Mouse (Mus musculus) stomach, postnatal 0 days (tissue): ENCODE results near the gene Gm10160. TPM values are rescaled to one million over a fixed set of nuclear protein-coding genes. Genes with fewer than 3 reads are reported as not detected.

Source experiments
- ATAC-seq: fragments of 200-750 bp; cut with Nextera tagmentation; 2 replicates; pipeline ENCODE4 v1.8.0; 2017; ENCODE audit not compliant: low FRiP score, low TSS enrichment
- DNase-seq: peaks from one replicate; pipeline ENCODE4 v3.0.0-alpha.2; 2016; ENCODE audit warnings: low spot score
- H3K27ac ChIP-seq: fragments of 300-500 bp; sonication (generic); replicated peaks from 2 replicates; pipeline ENCODE4 v1.5.1; 2014; ENCODE audit warnings: mild to moderate bottlenecking, control low read depth
- H3K27me3 ChIP-seq: fragments of 300-500 bp; sonication (generic); 2 replicates; pipeline ENCODE4 v1.6.1; 2014; ENCODE audit warnings: low read length; ENCODE audit not compliant: control insufficient read depth, insufficient read depth
- H3K36me3 ChIP-seq: fragments of 300-500 bp; sonication (generic); 2 replicates; pipeline ENCODE4 v1.6.1; 2014; ENCODE audit warnings: low read length, mixed read lengths; ENCODE audit not compliant: control insufficient read depth, insufficient read depth
- H3K4me1 ChIP-seq: fragments of 300-500 bp; sonication (generic); replicated peaks from 2 replicates; pipeline ENCODE4 v1.6.1; 2014; ENCODE audit warnings: antibody characterized with exemption; ENCODE audit not compliant: control insufficient read depth, insufficient read depth
- H3K4me2 ChIP-seq: fragments of 300-500 bp; sonication (generic); replicated peaks from 2 replicates; pipeline ENCODE4 v1.6.1; 2014; ENCODE audit warnings: low read depth, mild to moderate bottlenecking, control low read depth, moderate library complexity
- H3K4me3 ChIP-seq: fragments of 300-500 bp; sonication (generic); 2 replicates; pipeline ENCODE4 v1.5.1; 2014; ENCODE audit warnings: low read depth, low read length, control low read depth
- H3K9ac ChIP-seq: fragments of 300-500 bp; sonication (generic); 2 replicates; pipeline ENCODE4 v1.6.1; 2014; ENCODE audit warnings: mild to moderate bottlenecking, low read length, control low read depth, mixed read lengths
- H3K9me3 ChIP-seq: fragments of 300-500 bp; sonication (generic); 2 replicates; pipeline ENCODE4 v1.6.1; 2016; ENCODE audit warnings: low read length; ENCODE audit not compliant: control insufficient read depth
- CTCF ChIP-seq: IDR thresholded peaks from 2 replicates; pipeline ENCODE4 v1.5.1; 2016; ENCODE audit warnings: antibody characterized with exemption, low read depth, mild to moderate bottlenecking, moderate library complexity
- EP300 ChIP-seq: optimal IDR thresholded peaks from 2 replicates; pipeline ENCODE3; 2016; ENCODE audit warnings: antibody characterized with exemption
- WGBS: fragments of 180-500 bp; shearing (Covaris S2); extraction: QIAGEN DNeasy Blood & Tissue Kit; methylation state at CpG from one replicate; pipeline ENCODE4 v1.1.7; 2014; 5-methylcytosine and 5-hydroxymethylcytosine counted together
- polyA plus RNA-seq: library from polyadenylated mRNA; unstranded; fragments of >200 nt; fragmentation: Nextera tagmentation; extraction: Ambion mirVana; gene quantifications from 2 replicates; pipeline ENCODE4 v1.2.1, GENCODE M21; 2015

The Gm10160 gene
- polyA plus RNA-seq, 1 experiment from 2014 or later: not detected

DNA sequence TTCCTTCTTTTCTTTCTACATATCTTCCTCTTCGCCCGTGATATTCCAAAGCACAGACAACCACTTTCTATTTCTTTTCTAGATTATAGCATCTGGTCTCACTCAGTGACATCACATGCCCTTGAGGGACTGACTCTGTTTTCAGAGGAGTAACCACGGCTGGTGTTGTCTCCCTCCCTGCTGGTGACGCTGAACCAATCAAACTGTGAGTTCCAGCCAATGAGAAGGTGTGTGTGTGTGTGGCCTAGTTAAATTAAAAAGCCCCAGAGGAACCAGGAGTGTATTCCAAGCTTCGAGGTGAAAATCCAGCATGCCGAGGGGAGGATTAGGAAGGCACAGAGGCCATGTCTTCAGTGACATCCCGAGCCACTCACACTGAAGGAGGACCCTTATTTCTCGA lies 8.6 kb downstream of the Gm10160 start:
- H3K27ac ChIP-seq: no peak overlapping the region
- no peaks in the 10 kb centered on the region for H3K36me3 ChIP-seq
- TF ChIP-seq EP300 (no peak), CTCF (no peak)
- H3K27me3 ChIP-seq: no peaks in the 10 kb centered on the region
- WGBS: 41% methylated on average over 8 of the region's 8 CpGs
- H3K9me3 ChIP-seq: no peaks in the 10 kb centered on the region
- H3K4me1 ChIP-seq: no peaks in the 10 kb centered on the region
- DNase-seq: no peak
- no peak overlapping the region for H3K4me3 ChIP-seq
- no peak for ATAC-seq
- no peak overlapping the region for H3K9ac ChIP-seq
- H3K4me2 ChIP-seq: no peak overlapping the region

DNA sequence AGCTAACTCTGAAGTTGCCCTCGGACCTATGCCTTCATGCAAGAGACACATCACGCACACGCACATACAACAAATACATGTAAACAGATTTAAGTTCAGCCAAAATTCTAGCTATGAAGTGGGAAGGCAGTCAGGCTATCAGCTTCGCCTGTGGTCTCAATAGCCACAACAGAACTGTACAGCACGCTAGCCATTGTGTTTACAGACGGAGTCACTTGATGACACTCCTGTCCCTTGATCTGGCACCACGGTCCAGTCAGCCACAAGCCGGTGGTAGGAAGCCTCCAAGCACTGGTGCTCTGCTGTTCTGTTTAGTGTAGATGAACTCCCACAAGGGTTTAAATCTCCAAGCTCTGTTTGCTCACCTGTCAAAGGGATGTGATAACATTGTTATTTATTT lies 9.6 kb downstream of the Gm10160 start:
- 51% methylated on average over 8 of the region's 8 CpGs for WGBS
- H3K4me2 ChIP-seq: no peak overlapping the region
- no peaks in the 10 kb centered on the region for H3K9me3 ChIP-seq
- ATAC-seq (no peak), DNase-seq (no peak)
- no peaks in the 10 kb centered on the region for H3K4me1 ChIP-seq
- H3K36me3 ChIP-seq: no peaks in the 10 kb centered on the region
- H3K4me3 ChIP-seq: no peak overlapping the region
- no peaks in the 10 kb centered on the region for H3K27me3 ChIP-seq
- no peak overlapping the region for H3K9ac ChIP-seq
- TF ChIP-seq EP300 (no peak), CTCF (no peak)
- H3K27ac ChIP-seq: no peak overlapping the region

DNA sequence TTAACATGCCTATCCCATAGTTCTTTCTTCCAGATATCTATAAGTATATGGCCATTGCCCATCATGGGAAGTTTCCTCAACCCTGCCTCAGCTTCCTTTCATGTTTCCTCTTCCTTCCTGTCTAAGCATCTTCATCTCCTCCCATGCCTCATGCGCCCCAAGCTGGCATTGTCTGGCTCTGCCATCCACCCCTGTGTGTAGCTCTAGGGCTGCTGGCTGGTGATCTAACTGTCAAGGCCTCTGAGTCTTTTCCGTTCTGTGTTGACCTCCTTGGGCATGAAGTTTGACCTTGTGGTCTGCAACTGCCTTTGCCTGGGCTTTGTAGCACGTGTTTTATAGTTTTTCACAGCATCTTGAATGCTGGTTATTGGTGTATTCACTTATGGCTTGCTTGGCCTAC lies 10.3 kb downstream of the Gm10160 start:
- H3K4me2 ChIP-seq: no peak overlapping the region

DNA sequence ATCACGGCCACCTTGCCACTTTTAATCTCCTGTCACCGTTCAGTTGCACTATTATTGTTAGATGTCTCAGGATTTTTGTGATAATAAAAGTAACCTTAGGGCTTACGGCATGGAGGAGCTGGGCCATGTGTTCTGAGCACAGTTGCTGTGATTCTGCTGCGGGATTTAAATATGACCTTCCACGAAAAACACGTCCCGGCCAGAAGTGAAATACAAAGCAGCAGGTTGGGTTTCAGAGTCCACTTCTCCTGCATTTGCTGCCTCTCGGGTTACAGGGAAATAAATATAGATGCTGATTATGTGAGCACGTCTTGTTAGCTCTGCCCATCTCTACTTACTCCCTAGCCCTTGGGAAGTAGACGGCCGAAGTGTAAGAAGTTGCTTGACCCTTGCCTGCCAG lies 10.8 kb downstream of the Gm10160 start:
- WGBS: 76% methylated on average over 11 of the region's 11 CpGs
- no peaks in the 10 kb centered on the region for H3K4me1 ChIP-seq
- no peak for DNase-seq
- no peak overlapping the region for H3K27ac ChIP-seq
- H3K9me3 ChIP-seq: no peaks in the 10 kb centered on the region
- H3K4me3 ChIP-seq: no peak overlapping the region
- H3K4me2 ChIP-seq: no peak overlapping the region
- H3K36me3 ChIP-seq: no peaks in the 10 kb centered on the region
- no peak for ATAC-seq
- no peak for TF ChIP-seq EP300
- no peak for TF ChIP-seq CTCF
- no peak overlapping the region for H3K9ac ChIP-seq
- no peaks in the 10 kb centered on the region for H3K27me3 ChIP-seq

More for the DNA sequence above, 10.3 kb downstream of the Gm10160 start:
- Histone ChIP-seq H3K27ac (no peak overlapping the region), H3K9me3 (no peaks in the 10 kb centered on the region), H3K4me1 (no peaks in the 10 kb centered on the region), H3K36me3 (no peaks in the 10 kb centered on the region), H3K27me3 (no peaks in the 10 kb centered on the region), H3K4me3 (no peak overlapping the region), H3K9ac (no peak overlapping the region)
- no peak for TF ChIP-seq CTCF
- TF ChIP-seq EP300: no peak
- ATAC-seq (no peak), DNase-seq (peak; percentile 8)
- 77% methylated on average over 3 of the region's 3 CpGs for WGBS

DNA sequence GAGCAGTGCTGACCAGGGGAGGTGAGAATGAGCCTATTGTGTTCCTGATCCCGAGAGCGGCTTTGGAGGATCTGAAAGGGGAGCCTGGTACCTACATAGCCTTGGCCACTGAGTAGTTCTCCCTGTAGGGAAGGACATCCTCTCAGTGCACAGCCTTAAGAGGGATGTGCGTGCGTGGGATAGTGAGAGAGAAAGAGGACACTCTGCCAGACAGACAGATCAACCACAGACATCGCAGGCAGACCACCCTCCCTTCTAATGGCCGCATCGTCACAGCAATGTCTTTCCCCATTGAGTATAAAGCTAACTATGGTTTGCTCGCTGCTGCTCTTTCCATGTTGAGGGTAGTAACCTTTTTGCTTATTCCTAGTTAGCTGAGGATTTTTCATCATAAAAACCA lies 11.7 kb downstream of the Gm10160 start:
- 81% methylated on average over 8 of the region's 8 CpGs for WGBS
- Histone ChIP-seq H3K36me3 (no peaks in the 10 kb centered on the region), H3K4me2 (no peak overlapping the region), H3K4me3 (no peak overlapping the region), H3K4me1 (no peaks in the 10 kb centered on the region), H3K9me3 (no peaks in the 10 kb centered on the region), H3K27me3 (no peaks in the 10 kb centered on the region), H3K9ac (no peak overlapping the region), H3K27ac (no peak overlapping the region)
- TF ChIP-seq EP300 (no peak), CTCF (no peak)
- DNase-seq (no peak), ATAC-seq (no peak)

DNA sequence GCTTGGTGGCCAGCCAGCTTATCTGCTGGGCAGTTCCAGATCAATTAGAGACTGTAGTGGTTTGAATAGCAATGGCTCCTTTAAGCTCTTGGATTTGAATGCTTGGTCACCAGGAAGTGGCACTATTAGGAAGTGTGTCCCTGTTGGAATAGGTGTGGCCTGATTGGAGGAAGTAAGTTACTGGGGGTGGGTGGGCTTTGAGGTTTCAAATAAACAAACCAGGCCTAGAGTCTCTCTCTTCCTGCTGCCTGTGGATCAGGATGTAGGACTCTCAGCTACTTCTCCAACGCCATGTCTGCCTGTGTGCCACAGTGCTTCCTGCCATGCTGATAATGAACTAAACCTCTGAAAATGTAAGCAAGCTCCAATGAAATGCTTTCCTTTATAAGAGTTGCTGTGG lies 12.6 kb downstream of the Gm10160 start:
- Histone ChIP-seq H3K9ac (no peak overlapping the region), H3K36me3 (no peaks in the 10 kb centered on the region), H3K9me3 (no peaks in the 10 kb centered on the region), H3K4me3 (no peak overlapping the region), H3K4me1 (no peaks in the 10 kb centered on the region), H3K4me2 (no peak overlapping the region), H3K27ac (no peak overlapping the region), H3K27me3 (no peaks in the 10 kb centered on the region)
- TF ChIP-seq CTCF (no peak), EP300 (no peak)
- DNase-seq (no peak), ATAC-seq (no peak)
- WGBS: 72% methylated on average over 1 of the region's 1 CpGs
